Mouse (Mus musculus): Measurements from ENCODE around the gene Rab6a. TPM values are rescaled to one million over a fixed set of nuclear protein-coding genes. Genes with fewer than 3 reads are reported as not detected.
"Not testable (repeated sequence)": the region's sequence is repeated elsewhere in the genome, so short reads cannot be mapped to it uniquely, and the experiment has no call there.

Rab6a gene
- 122 and 123 TPM in 2 replicates for polyA plus RNA-seq (2015; fragmentation: Nextera tagmentation; extraction: Ambion mirVana)

DNA sequence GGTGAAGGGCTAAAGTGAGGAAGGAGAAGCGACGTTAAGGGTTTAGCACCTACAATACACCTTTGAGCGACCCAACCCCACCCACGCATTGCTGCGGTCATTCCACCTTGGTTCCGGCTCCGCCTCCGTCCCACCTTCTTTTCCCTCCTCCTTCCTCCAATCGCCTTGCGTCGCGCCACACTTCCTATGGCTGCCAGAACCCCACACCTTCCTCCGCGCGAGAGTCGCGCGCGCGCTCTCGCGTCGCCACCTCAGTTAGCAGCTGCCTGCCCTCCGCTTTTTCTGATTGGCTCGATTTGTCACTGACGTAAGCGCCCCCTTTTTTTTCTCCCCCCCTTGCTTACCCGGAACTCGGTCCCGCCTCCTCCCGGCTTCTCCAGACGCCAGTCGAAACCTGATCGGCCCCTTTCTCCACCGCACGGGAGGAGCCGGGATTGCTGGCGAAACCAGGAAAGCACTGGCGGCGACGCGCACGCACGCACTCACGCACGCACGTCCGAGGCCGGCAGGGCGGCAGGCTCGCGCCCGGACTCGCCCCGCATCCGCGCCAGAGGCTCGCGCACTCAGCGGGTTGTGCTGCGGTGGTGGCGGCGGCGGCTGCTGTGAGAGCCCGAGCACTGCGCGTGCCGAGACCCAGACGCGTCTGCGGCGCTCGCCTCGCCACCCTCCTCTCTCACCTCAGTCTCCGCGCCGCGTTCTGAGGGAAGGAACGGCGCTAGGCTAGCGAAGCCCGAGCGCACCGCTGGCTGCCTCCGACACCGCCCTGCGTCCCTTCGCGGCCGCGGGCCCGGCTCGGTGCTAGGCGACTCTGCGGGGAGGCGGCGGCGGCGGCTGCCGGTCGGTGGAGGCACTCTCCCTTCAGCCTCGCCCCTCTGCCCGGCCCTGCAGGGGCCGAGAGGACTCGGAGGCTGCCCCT lies at the start of gene Rab6a:
Gene Rab6a, plus strand, starts transcription at position 197 of the 916 bp plus-strand sequence.
- H3K4me2 ChIP-seq (replicated peaks; ENCODE audit: low read depth) = peak within 1 kb of the TSS; percentile 79
- no peaks in the 10 kb centered on the region for H3K27me3 ChIP-seq (replicated peaks; ENCODE audit: control insufficient read depth, insufficient read depth, low read length)
- peak within 1 kb of the TSS; percentile 99 for H3K9ac ChIP-seq (ENCODE audit: low read depth, low read length)
- H3K9me3 ChIP-seq (ENCODE audit: control insufficient read depth) = no peaks in the 10 kb centered on the region
- peak; percentile 97 for ATAC-seq
- under 1% methylated on average over 100 of the region's 105 CpGs for WGBS
- H3K27ac ChIP-seq (ENCODE audit: low read depth, low read length) = peak within 1 kb of the TSS; percentile 100
- H3K4me3 ChIP-seq (ENCODE audit: low read depth, low read length) = peak within 1 kb of the TSS; percentile 100
- 0 out of 2 replicates have a peak, but pooled peaks cover 3% of the 10 kb centered on the region for H3K4me1 ChIP-seq (replicated peaks; ENCODE audit: control insufficient read depth, insufficient read depth, low read length)
- TF ChIP-seq CTCF (IDR thresholded peaks at IDR 0.05; ENCODE audit: low read depth) = peak; percentile 63
- H3K36me3 ChIP-seq (ENCODE audit: control insufficient read depth, insufficient read depth) = no peaks in the 10 kb centered on the region

GRCm38 (mm10) chr7:100559331-100559730 lies 47.9 kb upstream of the Rab6a start:
- no peak for ATAC-seq
- TF ChIP-seq CTCF (IDR thresholded peaks at IDR 0.05; ENCODE audit: low read depth) = no peak
- Histone ChIP-seq H3K27ac (ENCODE audit: low read depth, low read length) (no peak overlapping the region), H3K9ac (ENCODE audit: low read depth, low read length) (no peak overlapping the region), H3K4me2 (replicated peaks; ENCODE audit: low read depth) (no peak overlapping the region), H3K4me1 (replicated peaks; ENCODE audit: control insufficient read depth, insufficient read depth, low read length) (peaks cover 7% of the 10 kb centered on the region), H3K9me3 (ENCODE audit: control insufficient read depth) (no peaks in the 10 kb centered on the region), H3K27me3 (replicated peaks; ENCODE audit: control insufficient read depth, insufficient read depth, low read length) (no peaks in the 10 kb centered on the region), H3K4me3 (ENCODE audit: low read depth, low read length) (no peak overlapping the region), H3K36me3 (ENCODE audit: control insufficient read depth, insufficient read depth) (no peaks in the 10 kb centered on the region)
- 56% methylated on average over 4 of the region's 4 CpGs for WGBS

DNA sequence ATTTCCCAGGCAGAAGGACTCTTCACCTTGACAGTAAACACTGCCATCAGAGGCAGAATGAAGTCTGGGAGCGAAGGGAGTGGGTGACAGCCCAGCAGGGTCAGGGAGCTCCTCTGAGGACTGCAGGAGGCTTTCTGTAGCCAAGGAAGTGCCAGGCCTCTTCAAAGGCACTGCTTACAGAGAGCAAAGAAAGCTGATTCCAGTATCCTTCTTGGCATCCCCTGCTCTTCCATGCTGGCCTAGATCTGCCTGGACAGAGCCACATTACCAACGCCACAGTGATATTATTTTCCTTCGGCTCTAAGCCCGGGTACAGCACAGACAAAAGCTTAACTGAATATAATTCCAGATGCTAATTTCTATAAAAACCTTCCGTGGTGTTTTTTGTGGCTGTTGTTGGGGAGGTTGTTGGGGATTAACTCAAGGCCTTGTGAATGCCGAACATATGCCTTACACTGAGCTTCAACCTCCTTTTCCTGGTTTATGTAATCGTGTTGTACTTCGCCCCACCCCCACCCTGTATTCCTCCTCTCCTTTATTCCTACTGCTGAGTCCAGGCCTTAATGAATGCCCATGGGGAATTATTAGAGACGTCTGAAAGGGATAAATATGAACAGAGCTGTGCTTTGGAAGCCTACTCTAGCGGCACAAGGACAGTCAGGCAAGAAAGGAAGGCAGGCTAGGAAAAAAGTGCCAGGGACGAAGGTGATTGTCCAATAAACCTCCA lies 45.2 kb upstream of the Rab6a start:
- WGBS = 64% methylated on average over 11 of the region's 11 CpGs

GRCm38 (mm10) chr7:100567238-100567637 lies 40.0 kb upstream of the Rab6a start:
- 80% methylated on average over 5 of the region's 5 CpGs for WGBS

More for the DNA sequence above, 45.2 kb upstream of the Rab6a start:
- H3K27me3 ChIP-seq (replicated peaks; ENCODE audit: control insufficient read depth, insufficient read depth, low read length) = no peaks in the 10 kb centered on the region
- H3K9ac ChIP-seq (ENCODE audit: low read depth, low read length) = peak overlapping the region; percentile 0; the same call in 1 of the 2 replicates
- no peak overlapping the region for H3K4me2 ChIP-seq (replicated peaks; ENCODE audit: low read depth)
- no peak overlapping the region for H3K4me3 ChIP-seq (ENCODE audit: low read depth, low read length)
- H3K9me3 ChIP-seq (ENCODE audit: control insufficient read depth) = no peaks in the 10 kb centered on the region
- TF ChIP-seq CTCF (IDR thresholded peaks at IDR 0.05; ENCODE audit: low read depth) = no peak
- peaks cover 3% of the 10 kb centered on the region; the same call in 1 of the 2 replicates for H3K4me1 ChIP-seq (replicated peaks; ENCODE audit: control insufficient read depth, insufficient read depth, low read length)
- ATAC-seq = 0 out of 2 replicates have a peak, but pooled peaks have one; percentile 31
- no peaks in the 10 kb centered on the region; the same call in 1 of the 2 replicates for H3K36me3 ChIP-seq (ENCODE audit: control insufficient read depth, insufficient read depth)
- peak overlapping the region; percentile 57; the same call in 1 of the 2 replicates for H3K27ac ChIP-seq (ENCODE audit: low read depth, low read length)

DNA sequence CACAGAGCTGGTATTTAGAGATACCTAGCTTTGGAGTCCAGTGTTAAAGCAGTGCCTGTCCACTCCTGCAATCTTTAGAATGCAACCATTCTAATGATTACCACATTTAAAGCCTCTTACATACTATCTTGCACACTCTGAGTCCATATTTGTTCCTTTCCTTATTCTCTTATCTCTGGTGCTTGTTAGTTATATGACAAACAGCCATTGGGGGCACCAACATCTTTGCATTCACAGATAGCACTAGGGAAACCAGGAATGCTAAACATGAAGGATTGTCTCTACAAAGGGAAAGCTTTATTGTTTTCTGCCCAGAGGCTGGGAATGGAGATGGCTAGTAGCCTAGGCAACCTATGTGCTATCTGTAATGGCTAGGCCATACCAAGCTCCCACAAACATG lies 37.3 kb upstream of the Rab6a start:
- TF ChIP-seq CTCF (IDR thresholded peaks at IDR 0.05; ENCODE audit: low read depth) = no peak
- ATAC-seq = no peak
- no peak overlapping the region for H3K9ac ChIP-seq (ENCODE audit: low read depth, low read length)

More at GRCm38 (mm10) chr7:100567238-100567637, 40.0 kb upstream of the Rab6a start:
- H3K4me2 ChIP-seq (replicated peaks; ENCODE audit: low read depth); H3K4me3 ChIP-seq (ENCODE audit: low read depth, low read length); H3K9ac ChIP-seq (ENCODE audit: low read depth, low read length); H3K4me1 ChIP-seq (replicated peaks; ENCODE audit: control insufficient read depth, insufficient read depth, low read length); ATAC-seq; H3K27ac ChIP-seq (ENCODE audit: low read depth, low read length); H3K9me3 ChIP-seq (ENCODE audit: control insufficient read depth); H3K27me3 ChIP-seq (replicated peaks; ENCODE audit: control insufficient read depth, insufficient read depth, low read length): not testable (repeated sequence)
- peaks cover 11% of the 10 kb centered on the region; the same call in 1 of the 2 replicates for H3K36me3 ChIP-seq (ENCODE audit: control insufficient read depth, insufficient read depth)
- peak; percentile 42 for TF ChIP-seq CTCF (IDR thresholded peaks at IDR 0.05; ENCODE audit: low read depth)

More for the DNA sequence above, 37.3 kb upstream of the Rab6a start:
- H3K4me1 ChIP-seq (replicated peaks; ENCODE audit: control insufficient read depth, insufficient read depth, low read length) = no peaks in the 10 kb centered on the region
- no peak overlapping the region for H3K27ac ChIP-seq (ENCODE audit: low read depth, low read length)
- no peaks in the 10 kb centered on the region for H3K9me3 ChIP-seq (ENCODE audit: control insufficient read depth)
- H3K27me3 ChIP-seq (replicated peaks; ENCODE audit: control insufficient read depth, insufficient read depth, low read length) = no peaks in the 10 kb centered on the region
- no peak overlapping the region for H3K4me2 ChIP-seq (replicated peaks; ENCODE audit: low read depth)
- H3K4me3 ChIP-seq (ENCODE audit: low read depth, low read length) = no peak overlapping the region
- peaks cover 18% of the 10 kb centered on the region; the same call in 1 of the 2 replicates for H3K36me3 ChIP-seq (ENCODE audit: control insufficient read depth, insufficient read depth)

Data from intestine, postnatal 0 days (tissue).